Mouse (Mus musculus): Measurements from ENCODE around the gene Gm20388. TPM values are rescaled to one million over a fixed set of nuclear protein-coding genes. Genes with fewer than 3 reads are reported as not detected.
A peak's percentile ranks its signal among the peaks of the same experiment; 100 is the strongest.

The Gm20388 gene
- total RNA-seq, 2 experiments from 2014 or later: 2.4 to 2.6 TPM

DNA sequence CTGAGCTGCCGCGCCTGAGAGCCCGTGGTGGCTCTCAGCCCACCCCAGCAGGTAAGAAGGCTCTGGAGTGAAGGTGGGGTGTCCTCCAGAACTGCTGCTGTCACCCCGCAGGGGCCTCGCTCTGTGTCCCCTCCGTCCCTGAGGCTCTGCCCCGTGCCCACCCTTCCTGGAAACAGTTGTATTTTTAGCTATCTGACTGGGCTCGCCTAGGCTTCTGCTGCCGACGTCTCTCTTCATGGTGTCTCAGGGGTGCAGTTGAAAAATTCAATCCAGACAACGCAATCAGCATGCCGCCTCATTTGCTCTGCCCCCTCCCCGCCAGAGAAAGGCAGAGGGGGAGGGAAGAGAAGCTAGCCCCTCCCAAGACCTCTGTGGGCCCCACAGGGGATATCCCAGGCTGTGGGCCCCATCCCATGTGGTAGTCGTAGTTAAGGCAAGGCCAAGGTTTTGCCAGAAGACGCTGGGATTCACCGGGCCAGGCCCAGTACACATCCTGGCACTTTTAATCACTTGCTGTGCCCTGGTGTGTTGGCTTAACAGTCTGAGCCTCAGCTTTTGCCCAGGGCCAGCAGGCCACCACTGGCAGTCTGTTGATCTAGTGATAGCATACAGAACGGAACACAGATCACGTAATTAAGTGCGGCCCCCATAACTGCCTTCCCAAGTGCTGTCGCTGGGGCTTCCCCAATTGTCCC is 645.7 kb downstream of the Gm20388 start:
- no peak overlapping the region for H3K4me3 ChIP-seq
- intact Hi-C loops (cut with DNase I): no loop called here
- H3K27ac ChIP-seq: peak overlapping the region; percentile 51; the same call in 1 of the 2 replicates
- peak in 1 of 2 experiments; percentile 11 for DNase-seq (ENCODE audit: extremely low spot score in 1 of 2, low spot score in 2 of 2)
- TF ChIP-seq CTCF (IDR thresholded peaks at IDR 0.05): no peak

DNA sequence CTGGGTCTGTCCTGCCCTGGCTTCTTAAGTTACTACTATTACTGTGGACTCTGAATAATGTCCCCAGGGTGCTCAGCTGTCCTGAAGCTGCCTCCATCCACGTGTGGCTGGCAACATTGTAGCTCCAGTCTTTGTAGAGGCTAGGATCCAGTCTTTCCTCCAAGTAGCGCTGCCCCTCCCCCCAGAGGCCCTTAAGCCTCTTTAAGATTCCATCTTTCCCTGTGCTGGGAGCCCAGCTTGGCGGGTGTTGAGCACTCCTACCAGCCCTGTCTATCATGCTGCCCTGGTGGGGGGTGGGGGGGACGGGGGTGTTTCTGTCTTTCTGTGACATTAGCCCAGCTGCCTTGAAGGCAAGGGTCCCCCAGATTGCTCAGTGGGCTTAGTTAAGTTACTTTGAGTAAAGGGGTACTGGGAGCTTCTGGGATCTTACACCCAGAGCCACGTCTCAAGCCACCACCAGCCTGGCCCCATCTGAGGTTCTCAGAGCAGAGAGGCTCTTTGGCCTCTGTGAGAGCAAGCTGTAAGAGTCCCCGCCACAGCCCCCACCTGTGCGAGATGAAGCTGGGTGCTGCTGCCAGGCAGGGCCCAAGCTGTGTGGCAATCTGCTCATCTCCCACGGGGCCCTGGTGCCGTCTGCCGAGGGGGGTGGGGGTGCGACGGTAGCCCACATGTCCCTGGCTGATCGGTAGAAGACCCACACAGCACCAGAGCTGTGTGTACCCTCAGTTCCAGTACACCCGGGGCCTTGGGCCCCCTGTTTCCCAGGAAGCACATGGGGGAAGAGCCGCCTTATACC is 646.7 kb downstream of the Gm20388 start:
- intact Hi-C loops (cut with DNase I): no loop called here
- Histone ChIP-seq H3K4me3 (no peak overlapping the region), H3K27ac (no peak overlapping the region; the same call in 1 of the 2 replicates)
- TF ChIP-seq CTCF (IDR thresholded peaks at IDR 0.05): no peak
- peak; percentile 68 to 75 for DNase-seq (ENCODE audit: extremely low spot score in 1 of 2, low spot score in 2 of 2)

DNA sequence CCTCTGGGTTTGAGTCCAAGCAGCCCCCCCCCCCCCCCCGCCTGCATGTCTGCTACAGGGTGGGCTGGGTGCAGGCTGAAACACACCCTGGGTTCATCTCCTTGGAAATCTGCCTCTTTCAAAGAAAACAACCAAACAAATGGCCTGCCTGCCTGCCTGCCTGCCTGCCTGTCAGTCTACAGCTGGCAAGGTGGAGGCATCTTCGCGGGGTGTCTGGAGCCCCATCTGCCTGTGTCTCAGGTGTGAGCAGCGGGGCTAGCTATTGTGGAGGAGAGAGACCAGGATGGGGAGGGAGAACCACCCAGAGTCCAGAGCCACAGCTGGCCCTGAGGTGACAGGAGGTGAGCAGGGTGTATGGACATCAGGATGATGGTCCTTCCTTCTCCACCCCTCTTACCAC is 647.5 kb downstream of the Gm20388 start:
- Histone ChIP-seq H3K27ac (peak overlapping the region; percentile 28; the same call in 1 of the 2 replicates), H3K4me3 (no peak overlapping the region)
- TF ChIP-seq CTCF (IDR thresholded peaks at IDR 0.05): no peak
- no peak for DNase-seq (ENCODE audit: extremely low spot score in 1 of 2, low spot score in 2 of 2)
- intact Hi-C loops (cut with DNase I): no loop called here

DNA sequence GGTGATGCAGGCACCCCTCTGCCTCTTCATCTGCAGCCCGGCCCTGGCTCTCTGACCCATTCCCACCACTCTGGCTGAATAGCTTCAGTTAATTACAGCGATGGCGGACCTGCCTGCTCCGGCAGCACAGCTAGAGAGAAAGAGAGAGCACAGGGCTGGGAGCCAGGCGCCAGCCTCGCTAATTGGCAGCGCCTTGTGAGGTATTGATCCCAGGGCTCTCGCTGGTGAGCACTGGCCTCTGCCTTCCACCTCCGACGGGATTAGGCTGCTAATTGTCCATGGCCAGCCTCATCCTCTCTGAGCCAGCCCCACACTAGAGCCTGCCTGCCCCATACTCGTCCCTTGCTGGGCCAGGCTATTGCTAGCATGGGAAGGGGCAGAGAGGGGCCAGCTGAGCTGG is 649.0 kb downstream of the Gm20388 start:
- intact Hi-C loops (cut with DNase I): no loop called here
- Histone ChIP-seq H3K4me3 (no peak overlapping the region), H3K27ac (no peak overlapping the region)
- DNase-seq (ENCODE audit: extremely low spot score in 1 of 2, low spot score in 2 of 2): no peak
- TF ChIP-seq CTCF (IDR thresholded peaks at IDR 0.05): no peak

DNA sequence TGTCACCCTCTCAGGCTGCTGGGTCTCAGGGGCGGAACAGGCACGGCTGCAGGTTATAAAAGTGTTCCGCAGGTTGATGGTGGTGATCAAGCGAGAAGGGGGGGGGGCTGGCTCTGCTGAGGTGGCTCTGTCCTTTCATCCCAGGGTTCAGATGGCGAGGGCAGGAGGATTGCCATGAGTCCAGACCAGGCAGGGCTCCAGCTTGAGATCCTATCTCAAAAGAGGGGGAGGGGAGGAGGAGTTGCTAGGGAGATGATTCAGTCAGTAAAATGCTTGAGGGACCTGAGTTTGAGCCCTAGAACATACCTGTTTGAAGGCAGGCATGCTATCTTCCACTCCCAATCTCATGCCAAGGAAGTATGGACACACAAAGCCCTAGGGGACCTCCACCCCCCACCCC is 649.9 kb downstream of the Gm20388 start:
- no peak for TF ChIP-seq CTCF (IDR thresholded peaks at IDR 0.05)
- Histone ChIP-seq H3K4me3 (no peak overlapping the region), H3K27ac (no peak overlapping the region)
- no peak for DNase-seq (ENCODE audit: extremely low spot score in 1 of 2, low spot score in 2 of 2)
- intact Hi-C loops (cut with DNase I): no loop called here

DNA sequence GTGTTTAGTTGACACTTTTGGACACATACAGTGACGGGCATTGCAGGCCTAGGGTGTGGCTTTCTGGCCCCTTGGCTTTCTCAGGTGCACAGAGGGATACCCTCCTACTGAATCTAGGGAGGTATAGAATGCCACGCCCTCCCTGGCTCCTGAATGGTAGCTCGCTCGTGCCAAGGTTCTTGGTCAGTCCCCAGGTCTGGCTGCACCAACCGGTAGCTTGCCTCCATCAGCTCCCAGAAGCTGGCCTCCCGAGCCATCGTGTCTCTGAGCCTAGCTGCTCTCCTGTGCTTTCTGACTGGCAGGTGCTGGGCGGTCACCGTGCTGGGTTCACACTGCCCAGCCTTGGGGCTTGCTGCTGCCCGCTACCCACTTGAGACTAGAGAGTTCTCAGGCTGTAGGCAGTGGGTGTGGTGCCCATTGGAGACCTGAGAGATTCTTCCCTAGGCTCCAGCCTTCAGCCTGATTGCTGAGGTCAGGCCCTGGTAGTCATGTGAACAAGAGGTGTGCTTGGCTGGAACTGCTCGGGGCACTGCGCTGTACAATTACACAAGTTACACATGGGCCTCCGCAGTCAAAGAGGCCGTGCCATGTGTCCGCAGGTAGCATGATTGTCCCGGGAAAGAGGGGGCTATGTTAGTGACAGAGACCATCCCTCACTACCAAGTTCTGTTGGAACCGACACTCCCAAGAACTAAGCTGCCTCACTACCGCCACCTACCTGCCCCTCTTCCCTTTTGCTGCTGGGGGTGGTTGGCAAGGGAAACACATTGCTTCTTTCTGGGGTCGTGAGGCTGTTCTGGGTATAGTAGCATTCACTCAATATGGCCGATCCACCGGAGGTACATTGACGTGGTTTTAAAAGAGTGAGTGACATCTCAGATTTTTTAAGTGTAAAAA is 651.1 kb downstream of the Gm20388 start:
- TF ChIP-seq CTCF (IDR thresholded peaks at IDR 0.05): peak; percentile 60
- intact Hi-C loops (cut with DNase I): no loop called here
- DNase-seq (ENCODE audit: extremely low spot score in 1 of 2, low spot score in 2 of 2): no peak
- H3K4me3 ChIP-seq: no peak overlapping the region
- H3K27ac ChIP-seq: peak overlapping the region; percentile 32; the same call in 1 of the 2 replicates

DNA sequence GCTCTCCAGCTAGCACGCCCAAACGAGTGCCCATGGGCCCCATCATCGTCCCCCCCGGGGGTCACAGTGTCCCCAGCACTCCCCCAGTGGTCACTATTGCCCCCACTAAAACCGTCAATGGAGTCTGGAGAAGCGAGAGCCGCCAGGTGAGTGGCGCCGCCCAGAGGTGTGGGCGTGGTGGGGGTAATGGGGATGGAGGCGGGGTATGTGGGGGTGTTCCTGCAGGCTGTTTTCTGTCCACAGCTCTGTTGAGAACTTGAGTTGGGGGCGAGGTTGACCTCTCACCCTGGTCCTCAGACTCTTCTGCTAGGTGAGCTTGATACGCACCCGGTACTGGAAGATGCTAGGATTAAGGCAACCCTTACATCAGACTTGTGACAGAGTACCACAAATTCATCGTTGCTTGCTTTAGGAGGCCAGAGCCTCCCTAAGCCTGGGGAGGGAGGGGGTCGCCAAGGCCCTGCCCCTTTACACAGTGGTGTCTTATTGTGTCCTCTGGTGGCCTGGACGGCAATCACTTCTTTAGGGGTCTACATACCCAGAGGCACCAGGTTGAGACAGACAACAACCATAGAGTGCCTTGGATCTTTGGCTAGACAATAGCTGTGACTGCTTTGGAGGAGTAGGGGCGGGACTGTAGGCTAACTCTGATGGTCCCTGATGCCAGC is 652.2 kb downstream of the Gm20388 start:
- intact Hi-C loops (cut with DNase I): no loop called here
- peak overlapping the region; percentile 32; the same call in 1 of the 2 replicates for H3K27ac ChIP-seq
- no peak overlapping the region for H3K4me3 ChIP-seq
- DNase-seq (ENCODE audit: extremely low spot score in 1 of 2, low spot score in 2 of 2): no peak
- TF ChIP-seq CTCF (IDR thresholded peaks at IDR 0.05): no peak

DNA sequence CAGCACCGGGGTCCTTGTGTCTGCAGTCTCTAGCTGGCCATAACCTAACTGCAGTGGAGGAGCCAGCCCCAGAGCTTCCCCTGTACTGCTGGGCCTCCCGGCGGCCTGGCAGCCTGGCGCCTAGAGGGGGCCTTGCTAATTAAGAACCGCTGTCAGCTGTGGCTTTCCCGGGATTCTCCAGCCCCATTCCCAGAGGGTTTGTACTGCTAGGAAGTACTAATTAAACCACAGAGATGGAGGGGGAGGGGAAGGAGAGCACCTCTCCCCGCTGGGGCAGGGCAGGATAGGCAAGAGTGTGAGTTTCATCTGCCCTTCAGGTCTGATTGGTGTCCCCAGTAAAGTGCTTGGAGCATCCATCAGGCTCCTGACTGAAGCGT is 652.7 kb downstream of the Gm20388 start:
- no peak overlapping the region for H3K4me3 ChIP-seq
- intact Hi-C loops (cut with DNase I): no loop called here
- peak overlapping the region; percentile 71 for H3K27ac ChIP-seq
- no peak for TF ChIP-seq CTCF (IDR thresholded peaks at IDR 0.05)
- DNase-seq (ENCODE audit: extremely low spot score in 1 of 2, low spot score in 2 of 2): no peak

DNA sequence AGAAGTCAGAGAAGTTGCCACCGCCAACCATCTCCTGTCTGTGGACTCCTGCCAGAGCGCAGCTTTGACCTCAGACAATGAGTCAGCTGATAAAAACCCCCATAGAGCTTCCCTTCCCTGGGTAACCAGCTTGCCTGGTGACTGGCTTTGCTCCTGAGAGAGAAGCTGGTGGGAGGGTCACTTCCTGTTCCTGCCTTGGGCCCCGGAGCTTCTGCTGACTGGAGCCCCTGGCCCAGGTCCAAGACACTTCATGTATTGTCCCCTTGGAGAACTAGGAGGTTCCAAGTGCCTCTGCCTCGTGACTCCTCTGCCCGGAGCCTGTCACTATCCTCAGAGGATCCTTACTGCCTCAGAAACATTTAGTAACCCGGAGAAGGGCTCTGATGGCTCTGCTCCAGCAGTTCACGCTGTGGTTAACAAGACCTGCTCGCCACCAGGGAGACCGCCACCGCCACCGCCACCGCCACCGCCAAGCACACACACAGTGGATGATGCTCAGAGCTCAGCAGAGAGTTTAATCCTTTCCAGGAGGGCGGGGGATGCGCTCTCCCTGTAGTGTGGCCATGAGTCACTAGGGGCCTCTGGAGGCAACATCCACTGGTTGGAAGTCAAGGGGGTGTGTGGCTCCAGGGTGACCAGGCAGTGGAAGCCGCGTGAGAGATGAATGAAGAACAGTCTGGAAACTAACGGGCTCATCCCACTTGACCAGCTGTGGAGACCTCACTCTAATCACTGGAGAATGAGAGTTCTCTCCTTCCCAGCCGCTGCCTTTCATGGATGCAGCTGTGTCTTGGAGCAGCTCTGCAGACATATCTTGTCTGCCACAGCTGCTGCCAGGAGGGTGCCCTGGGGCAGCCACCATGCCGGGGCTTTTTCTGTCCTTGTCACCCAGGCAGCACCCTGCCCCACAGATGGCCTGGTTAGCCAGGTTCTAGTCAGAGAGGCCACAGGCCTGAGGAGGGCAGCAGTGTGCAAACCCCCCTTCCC is 653.5 kb downstream of the Gm20388 start:
- Histone ChIP-seq H3K27ac (peak overlapping the region; percentile 71), H3K4me3 (no peak overlapping the region)
- TF ChIP-seq CTCF (IDR thresholded peaks at IDR 0.05): peak; percentile 3
- DNase-seq (ENCODE audit: extremely low spot score in 1 of 2, low spot score in 2 of 2): peak in 1 of 2 experiments; percentile 67
- intact Hi-C loops (cut with DNase I): no loop called here

DNA sequence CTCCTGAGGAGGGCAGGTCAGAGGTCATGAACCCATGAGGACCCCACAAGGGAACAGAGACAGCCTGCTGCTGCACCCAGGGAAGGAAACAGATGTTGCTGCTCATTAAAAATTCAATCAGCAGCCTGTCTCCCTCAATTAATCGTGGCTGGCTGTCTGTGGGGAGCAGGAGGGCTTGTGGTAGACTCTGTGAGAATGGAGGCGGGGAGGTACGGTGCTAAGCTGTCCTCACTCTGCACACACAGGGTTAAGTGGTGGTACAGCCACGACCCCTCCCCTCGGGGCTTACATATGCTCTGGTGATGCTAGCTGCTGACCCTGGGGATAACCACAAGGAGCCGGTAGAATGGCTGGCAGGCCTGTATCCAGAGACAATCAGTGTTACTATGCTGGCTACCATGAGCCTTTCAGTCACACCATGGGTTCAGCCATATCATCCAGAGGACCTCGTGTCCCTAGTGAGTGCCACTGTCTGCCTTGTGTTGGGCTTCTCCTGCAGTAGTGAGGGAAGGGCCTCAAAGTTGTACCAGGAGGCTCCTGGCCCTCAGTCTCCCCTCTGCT is 654.6 kb downstream of the Gm20388 start:
- no peak for TF ChIP-seq CTCF (IDR thresholded peaks at IDR 0.05)
- intact Hi-C loops (cut with DNase I): no loop called here
- H3K4me3 ChIP-seq: no peak overlapping the region
- DNase-seq (ENCODE audit: extremely low spot score in 1 of 2, low spot score in 2 of 2): no peak
- no peak overlapping the region for H3K27ac ChIP-seq
